Mouse (Mus musculus) layer of hippocampus, adult 8-10 months (tissue): ENCODE measurements around the gene Mei4. TPM values are rescaled to one million over a fixed set of nuclear protein-coding genes. Genes with fewer than 3 reads are reported as not detected.

Experiments
- DNase-seq, 2 experiments: peaks; one replicate each; pipeline ENCODE4 v3.0.0; 2022; ENCODE audit warnings: low spot score in 2 of 2
- total RNA-seq, 4 experiments: library from RNA; stranded (reverse); gene quantifications; 2 replicates each; pipeline ENCODE4 v1.2.4; 2022

Mei4 gene
- 1 to 10 TPM in 3 of 4 experiments, under 1 TPM in 1; 0.81 to 2.1 (median 1.5) TPM for total RNA-seq

DNA sequence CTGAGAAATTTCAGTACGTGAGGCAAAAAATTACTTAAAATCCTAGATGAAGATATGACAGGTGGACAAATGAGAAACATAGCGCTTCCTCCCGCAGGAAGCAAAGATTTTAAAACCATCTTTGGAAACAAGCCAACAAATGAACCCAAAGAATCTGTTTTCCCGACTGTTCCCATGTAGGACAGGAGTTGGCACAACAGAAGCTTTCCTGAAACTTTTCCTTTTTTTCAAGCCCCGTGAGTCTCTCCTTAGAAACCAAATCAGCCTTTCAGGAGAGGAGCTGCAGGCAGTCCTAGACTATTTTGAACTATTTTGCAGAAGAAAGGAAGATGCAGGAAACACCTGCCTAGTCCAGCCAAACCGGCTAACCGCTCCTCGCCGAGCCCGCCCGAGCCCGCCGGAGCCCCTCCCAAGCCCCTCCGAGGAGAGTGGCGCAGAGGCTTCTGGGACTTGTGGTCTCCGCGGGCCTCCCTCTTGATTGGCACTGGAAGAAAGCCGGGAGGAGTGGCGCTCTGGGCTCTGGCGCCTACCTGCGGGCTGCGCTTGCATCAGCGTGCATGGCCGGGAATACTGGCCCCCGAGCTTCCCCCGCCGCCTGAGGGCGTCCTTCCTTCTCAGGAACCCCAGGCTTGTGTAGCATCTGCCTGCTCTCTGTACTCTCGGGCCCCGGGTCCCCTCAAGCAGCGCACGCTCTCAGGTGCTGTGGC is at the start of gene Mei4:
Gene Mei4, plus strand, starts transcription at position 490 of the 707 bp plus-strand sequence.
- DNase-seq, result peak; percentile 70 to 81

DNA sequence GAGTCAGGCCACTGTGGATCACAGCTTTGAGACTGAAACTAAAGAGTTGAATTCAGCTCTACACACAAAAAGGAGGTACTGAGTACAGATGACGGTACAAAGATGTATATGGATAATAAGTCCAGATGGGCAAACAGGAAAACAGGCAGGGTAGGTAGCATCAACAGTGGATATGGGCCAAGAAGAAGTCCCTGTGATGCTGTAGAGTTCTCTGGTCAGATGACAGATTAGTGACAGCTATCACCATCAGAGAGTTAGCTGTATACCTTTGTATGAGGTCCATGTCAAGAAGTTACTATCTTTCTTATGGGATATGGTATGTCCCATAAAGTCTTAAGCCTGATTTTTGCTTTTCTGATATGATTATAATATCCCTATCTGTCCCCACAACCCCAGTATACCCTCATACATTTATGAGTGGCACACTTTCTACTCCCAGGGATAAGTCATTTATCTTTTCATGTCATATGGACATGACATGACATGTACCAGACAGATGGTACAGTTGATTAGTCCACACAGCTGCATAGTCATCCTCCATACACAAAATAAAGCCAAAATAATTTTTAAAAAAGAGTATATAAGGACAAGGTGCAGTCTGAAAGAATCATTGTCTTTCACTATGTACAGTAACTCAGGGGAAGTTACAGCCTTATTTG is 43.6 kb upstream of the Mei4 start:
- DNase-seq, result no peak

DNA sequence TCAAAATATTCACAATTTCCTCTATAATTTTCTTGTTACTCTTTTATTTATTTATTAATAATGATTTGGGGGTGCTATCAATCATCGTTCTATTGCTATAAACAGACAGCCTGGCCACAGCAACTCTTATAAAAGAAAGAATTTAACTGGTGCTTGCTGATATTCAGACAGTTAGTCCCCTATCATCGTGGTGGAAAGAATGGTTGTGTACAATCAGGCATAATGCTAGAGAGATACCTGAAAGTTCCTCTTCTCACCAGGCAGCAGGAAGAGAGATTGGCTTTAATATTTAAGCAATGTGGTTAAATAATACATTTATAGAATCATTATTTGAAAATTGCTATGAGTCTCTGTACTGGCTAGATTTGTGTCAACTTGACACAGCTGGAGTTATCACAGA is 35.9 kb upstream of the Mei4 start:
- DNase-seq, result no peak

DNA sequence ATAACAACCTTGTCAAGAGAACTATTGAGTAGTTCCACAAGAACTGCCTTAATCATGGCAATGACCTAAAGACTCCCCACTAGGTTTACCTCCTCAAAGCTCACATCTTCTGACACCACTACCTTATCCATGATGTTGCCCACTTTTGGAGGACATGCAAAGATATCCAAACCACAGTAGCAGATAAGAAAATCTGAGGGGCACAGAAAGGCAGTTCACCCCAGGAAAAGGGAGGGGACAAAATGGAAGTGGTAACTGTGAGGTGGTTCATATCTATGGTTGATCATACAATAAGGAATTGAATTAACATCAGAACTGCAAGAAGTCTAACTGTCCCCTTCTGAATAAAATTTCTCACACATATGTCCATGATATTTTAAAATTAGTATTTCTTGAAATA is 29.4 kb upstream of the Mei4 start:
- DNase-seq, result no peak

DNA sequence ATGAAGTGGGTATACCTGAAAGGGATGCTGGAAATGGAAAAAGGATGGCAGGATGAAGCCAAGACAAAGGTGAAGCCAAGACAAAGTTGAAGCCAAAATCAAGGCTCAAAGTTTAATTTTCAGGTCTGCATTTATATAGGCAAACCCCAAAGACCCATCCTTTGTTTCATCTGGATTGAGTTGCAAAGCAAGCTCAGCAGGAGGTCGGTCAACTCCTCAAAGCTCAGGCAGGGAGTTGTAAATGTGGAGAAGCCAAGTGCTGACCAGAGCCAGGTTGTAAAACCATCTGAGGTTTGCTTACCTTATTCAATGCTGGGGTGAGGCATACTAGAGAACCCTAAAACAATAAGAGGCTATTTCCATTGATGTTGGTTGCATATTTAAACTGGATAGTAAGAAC is 4.6 kb upstream of the Mei4 start:
- no peak for DNase-seq

DNA sequence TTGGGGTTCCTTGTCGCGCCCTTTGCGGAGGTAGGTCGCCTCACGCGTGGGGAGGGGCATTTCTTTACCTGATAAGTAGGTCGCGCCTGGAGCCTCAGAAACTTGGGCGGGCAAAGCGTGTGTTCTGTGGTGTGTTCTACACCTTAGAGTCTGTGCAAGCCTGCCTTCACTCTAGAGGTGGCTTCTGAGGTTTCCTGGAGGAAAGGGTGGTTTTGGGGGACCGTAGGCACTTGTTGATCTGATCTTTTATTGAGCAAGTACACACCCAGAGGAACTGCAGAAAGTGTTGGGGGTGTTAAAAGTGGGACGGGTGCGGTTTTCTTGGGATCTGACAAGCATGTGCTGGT is 391 bp downstream of the Mei4 start:
- no peak for DNase-seq

DNA sequence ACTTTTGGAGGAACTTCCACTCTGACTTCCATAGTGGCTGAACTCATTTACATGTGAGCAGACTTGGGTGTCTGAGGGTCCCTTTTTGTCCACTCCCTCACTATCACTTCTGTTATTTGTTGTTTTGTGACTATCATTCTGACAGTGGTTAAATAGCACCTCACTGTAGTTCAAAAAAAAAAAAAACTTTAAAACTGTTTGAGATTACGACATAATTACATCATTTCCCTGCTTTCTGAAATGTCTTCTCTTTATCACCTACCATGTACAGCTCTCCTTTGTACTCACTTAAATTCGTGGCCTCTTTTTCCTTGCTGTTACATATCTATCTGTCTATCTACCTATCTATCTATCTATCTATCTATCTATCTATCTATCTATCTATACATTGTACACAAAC is 2.6 kb downstream of the Mei4 start:
- no peak for DNase-seq

DNA sequence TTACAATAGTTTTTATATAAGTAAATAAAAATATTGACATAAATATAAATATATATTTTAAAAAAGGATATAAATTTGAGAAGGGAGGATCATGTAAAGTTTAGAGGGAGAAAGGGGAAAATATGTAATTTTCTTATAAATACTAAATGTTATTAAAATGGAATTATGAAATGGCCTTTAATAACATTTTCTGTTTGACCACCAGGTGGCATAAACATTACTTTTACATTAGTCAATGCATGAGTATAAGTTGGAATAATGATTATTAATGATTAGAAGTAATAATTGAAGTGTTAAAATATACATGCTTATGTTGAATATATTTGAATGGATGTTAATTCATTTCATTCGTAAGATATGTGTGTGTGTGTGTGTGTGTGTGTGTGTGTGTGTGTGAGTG is 58.0 kb downstream of the Mei4 start:
- DNase-seq, result no peak

DNA sequence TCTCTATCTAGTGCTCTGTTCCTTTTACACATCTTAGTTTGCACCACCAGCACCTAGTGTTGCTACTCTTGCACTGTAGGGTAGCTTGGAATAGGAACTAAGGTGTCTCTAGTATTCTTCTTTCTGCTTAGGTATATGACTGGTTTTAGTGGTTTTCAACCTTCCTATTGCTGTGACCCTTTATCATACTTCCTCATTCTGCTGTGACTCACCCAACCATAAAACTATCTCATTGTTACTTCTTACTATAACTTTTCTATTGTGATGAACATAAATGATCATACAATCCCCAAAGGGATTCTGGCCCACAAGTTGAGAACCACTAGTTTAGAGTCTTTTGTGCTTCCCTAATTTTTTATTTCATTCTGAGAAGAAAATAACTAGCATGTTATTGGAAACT is 61.3 kb downstream of the Mei4 start:
- no peak for DNase-seq

DNA sequence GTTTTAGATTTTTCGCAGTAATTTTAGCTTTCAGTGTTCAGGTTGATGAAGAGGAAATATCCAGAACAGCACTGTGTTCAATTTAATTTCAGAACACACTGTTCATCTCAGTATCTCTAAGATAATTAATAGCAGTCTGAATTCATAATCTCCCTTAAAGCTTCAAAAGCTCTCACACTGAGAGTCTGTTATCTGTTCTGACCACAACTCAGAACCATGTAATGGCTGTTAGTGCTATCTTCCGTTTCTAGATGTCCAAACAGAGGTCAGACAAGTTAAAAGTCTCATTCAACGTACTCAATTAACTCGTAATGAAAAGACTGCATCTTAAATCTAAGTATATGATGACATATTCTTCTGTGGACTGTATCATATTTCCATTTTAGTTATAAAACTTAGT is 77.1 kb downstream of the Mei4 start:
- DNase-seq, result no peak

DNA sequence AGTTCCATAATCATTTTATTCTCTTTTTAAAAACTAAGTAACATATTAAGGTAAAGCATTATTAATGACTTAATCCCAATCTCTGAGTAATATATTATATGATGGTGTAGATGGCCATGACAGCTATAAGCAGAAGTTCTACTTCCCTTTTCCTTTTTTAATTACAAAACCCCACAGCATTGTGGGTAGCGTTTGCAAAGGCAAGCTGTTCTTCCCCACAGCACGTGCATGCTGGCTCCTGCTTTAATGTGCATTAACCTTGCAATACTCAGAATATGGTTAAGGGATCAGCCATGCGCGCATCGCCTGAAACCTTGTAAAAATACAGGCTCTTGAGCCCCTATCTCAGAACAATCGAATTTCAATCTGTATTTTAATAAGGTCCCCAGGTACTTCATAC is 82.2 kb downstream of the Mei4 start:
- no peak for DNase-seq

DNA sequence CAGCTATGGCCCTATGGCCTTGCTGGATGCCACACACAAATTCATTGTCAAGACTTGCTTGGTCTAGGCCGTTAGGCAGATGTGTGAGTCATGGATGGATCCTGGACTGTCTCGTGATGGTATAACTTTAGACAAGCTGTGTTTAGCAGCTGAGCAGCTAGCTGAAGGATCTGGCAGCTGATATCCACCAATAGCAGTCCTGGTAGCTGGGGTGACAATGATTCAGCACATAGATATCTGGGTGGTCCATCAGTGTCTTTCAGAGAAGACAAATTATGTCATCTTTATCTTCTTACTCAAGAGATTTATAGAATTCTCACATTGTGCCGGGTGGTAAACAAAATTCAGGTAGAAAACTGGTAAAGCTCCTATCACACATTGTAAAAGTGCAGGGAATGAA is 93.4 kb downstream of the Mei4 start:
- no peak for DNase-seq

DNA sequence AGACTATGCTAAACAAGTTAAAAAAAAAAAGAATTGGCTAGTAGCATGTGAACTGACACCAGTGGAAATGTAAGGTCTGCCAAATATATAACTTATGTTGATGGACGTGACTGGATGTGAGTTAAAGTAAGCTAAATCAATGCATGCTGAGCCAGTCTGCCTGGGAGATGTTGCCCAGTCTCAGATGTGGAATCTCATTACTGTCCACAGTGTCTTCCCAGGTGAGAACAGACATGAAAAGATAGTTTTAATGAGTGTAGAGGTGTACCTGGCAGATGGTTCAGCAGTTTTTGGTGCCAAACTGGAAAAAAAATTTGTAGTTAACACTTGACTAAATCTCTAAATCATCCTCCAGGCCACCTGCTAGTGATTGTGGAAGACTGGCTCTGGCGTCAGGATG is 94.4 kb downstream of the Mei4 start:
- DNase-seq, result peak; percentile 11 to 19

DNA sequence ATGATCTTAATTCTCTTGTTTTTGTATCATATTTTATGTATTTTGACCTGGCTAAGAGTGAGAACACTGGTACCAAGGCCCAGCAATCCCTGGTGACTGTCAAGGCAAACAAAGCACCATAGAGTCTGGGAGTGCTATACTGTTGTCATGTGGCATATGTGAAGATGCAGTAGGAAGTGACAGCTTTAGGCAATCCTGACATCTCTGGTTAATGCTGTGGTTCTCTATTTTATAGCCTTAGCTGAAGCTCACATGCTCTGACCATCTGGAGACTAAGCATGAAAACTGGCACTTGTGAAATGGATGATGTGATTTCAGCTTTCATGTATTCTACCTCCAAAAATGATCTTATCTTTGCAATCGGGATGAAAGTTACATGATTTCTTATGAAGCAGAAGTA is 103.3 kb downstream of the Mei4 start:
- DNase-seq, result peak in 1 of 2 experiments; percentile 3

DNA sequence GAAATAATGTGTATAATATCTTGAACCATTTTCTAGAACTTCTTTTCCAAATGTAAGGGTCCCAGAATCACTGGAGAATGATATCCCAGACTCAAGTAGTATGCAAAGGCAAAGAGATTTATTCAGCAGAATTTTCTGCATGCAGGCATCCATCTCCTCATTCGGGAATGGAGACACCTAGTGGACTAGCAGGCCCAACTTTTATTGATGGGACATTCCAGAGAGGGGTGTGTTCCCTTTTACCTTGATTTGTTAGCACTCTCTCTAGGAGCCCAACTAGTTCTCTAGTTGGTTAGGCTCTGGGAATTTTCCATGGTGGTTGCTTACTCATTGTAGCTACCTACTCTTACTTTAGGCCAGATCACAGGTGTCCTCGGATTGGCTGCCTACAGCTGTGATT is 105.5 kb downstream of the Mei4 start:
- no peak for DNase-seq

DNA sequence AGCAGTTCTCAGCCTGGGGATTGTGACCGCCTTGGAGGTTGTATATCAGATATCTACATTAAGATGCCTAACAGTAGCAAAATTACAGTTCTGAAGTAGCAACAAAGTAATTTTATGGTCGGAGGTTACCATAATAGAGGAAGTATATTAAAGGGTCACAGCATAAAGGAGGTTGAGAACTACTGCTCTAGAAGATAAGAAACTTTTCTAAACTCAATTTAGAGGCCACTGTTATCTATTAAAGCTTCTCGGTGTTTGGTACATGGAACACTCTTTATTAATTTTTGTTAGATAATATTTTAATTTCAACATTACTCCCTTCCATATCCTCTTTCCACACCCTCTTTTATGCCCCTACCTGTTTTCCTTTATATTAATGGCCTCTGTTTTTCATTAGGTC is 119.0 kb downstream of the Mei4 start:
- DNase-seq, result no peak

DNA sequence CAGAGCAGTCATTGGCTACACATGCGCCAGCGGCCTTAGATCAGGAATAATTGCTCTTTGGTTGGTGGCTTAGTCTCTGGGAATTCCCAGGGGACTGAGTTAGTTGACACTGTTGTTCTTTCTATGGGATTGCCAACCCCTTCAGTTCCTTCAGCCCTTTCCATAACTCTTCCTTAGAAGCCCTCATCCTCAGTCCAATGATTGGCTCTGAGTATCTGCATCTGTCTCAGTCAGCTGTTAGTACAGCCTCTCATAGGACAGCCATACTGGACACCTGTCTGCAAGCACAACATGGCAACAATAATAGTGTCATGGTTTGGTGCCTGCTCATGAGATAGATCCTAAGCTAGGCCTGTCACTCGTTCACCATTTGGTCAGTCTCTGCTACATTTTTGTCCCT is 149.5 kb downstream of the Mei4 start:
- no peak for DNase-seq

DNA sequence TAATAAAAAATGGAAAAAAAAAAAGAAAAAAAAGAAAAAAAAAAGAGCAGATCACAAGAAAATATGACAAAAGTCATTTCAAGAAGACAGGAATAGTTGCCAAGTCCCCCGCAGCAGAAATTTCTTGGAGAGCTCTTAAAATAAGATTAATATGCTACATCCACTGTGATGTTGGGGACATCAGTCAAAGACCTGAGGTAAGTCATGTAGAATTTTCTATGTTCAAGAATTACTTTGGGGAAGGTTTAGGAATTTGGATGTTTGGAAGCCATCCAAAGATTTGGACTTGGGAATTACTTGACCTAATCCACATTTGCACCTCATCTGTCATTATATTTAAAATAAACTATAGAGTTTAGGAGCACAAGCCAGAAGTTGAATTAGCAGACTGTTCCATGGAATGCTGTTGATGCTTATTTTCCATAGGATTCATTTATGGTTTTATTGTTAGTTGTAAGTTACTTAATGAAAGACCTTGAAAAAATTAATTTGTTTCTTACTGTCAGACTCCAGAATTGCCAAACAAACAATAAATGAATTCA is 179.1 kb downstream of the Mei4 start:
- DNase-seq, result no peak

DNA sequence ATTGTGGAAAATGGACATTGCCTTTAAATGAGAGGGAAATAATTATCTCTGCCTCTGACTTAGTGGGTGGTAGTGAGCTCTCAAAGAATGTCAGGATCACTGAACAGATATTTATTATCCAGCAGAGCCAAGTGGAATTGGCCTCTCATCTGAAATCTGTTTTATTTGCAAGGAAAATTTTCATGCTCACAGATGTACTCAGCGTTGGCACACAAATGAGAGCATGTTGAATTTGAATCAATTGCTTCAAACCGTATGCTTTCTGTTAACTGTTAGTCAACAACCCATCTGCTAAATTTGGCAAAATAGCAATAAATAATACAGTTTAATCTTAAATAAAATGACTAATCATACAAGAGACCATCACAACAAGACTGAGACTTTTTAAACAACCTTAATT is 181.0 kb downstream of the Mei4 start:
- DNase-seq, result peak; percentile 15 to 17

DNA sequence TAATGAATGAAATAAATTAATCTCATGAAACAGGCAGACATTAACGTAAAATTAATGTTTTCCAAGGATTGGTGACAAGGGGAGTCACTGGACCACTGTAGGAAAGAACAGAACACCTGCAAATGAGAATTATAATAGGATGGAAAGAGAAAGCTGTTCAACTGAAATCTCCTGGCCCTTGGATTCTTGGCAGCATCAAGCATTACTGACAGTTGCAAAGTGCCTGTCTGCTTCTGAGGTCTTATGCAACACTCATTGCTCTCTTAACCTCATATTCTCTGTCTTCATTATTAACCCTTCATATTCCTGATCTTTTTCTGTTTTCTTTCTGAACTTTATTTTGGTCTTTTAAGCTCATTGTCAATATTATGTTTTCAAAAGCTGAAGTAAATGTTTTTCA is 210.4 kb downstream of the Mei4 start:
- no peak for DNase-seq

DNA sequence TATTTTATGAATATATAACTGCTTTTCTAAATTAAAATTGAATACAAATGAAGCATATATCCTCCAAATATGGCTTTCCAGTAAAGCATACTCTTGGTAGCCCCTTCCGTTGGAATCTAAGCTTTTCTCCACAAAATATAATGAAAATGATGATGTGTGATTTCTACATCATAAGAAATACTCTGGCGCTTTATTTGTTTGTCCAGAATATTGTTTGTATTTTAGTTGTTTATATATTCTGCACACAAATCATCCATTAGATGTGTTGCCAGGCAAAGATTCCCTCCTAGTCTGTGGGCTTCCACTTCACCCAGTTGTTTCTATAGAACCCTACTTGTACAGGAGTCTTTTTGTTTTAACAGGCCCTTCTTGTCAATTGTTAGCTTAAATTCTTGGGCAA is 211.8 kb downstream of the Mei4 start:
- DNase-seq, result no peak

DNA sequence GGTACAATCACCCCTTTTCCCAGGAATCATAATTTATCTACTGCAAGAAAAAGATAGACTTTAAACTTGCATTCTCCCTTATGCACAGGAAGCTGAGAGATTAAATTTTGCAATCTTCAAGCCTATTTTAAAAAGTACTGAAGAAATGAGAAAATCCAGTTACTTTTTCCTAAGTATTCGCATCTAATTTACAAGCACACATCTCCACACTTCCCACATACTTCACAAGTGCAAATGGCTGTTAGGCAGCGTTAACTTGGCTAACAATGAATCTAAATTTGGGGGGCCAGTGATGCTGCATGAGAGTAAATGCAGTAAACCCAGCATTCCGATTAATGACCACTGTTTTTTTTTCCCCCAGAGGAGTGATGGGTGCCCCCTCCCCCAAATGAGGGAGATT is 232.9 kb downstream of the Mei4 start:
- DNase-seq, result no peak

DNA sequence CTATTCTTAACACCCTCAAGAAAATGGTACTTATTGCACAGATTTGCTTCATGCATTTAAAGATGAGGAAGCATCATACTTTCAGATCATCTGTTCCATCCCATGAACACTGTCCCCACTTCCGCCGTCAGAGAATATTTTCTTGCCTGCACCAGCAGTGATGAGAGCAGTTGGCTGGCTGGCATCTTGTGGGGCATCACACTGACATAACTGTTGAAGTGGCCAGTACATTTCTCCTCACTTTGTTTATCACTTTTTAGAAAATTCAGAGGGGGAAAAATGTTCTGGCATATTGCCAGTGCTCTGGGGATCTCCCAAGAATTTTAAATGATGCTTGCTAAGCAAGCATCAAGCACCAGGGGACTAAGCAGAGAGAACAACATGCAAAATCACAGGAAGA is 251.4 kb downstream of the Mei4 start:
- DNase-seq, result peak; percentile 2 to 3
